ENCODE assay signal across 24 mouse cellular contexts in the genomic region with DNA sequence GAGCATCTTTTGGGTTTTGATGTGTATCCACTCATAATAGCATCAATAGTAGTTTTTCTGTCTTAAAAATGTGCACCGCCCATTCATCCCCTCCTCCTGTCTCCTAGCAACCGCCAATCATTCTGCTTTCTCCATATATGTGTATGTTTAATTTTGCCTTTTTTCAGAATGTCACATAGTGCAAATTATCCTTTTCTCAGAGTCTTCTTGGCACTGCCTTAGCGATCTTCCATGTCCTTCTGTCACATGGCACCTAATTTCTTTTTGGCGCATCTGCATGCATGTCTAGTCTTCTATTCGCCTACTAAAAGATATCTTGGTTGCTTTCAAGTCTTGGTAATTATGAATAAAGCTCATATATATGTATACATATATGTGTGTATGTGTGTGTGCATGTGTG.
DNase-seq lines count a peak whose midpoint lies in the region; ATAC-seq and TF ChIP-seq lines count a peak whose summit lies in the region.
"Had no signal": no experiment of that assay in that cellular context is flagged by ENCODE, and none has a peak within 500 bp of the region (broad histone marks: within the 10 kb centered on the region; RNA-seq: fewer than 3 reads in every experiment).

No protein-coding gene starts in this region.

- no peaks in the 10 kb centered on the region for H3K4me1 ChIP-seq in forebrain, embryonic 14.5 days (ENCODE audit: control insufficient read depth, insufficient read depth, low read length)
- no peaks in the 10 kb centered on the region for H3K4me1 ChIP-seq in forebrain, embryonic 12.5 days
- H3K4me1 ChIP-seq in forebrain, embryonic 15.5 days: peaks cover 18% of the 10 kb centered on the region
- no peaks in the 10 kb centered on the region for H3K4me1 ChIP-seq in forebrain, postnatal 0 days (ENCODE audit: insufficient read depth)
- peaks cover 14% of the 10 kb centered on the region; the same call in 1 of the 2 replicates for H3K4me1 ChIP-seq in forebrain, embryonic 16.5 days (replicated peaks; ENCODE audit: control insufficient read depth, insufficient read depth, low read length)
- peaks cover 2% of the 10 kb centered on the region; the same call in 1 of the 2 replicates for H3K4me1 ChIP-seq in forebrain, embryonic 13.5 days

- no peaks in the 10 kb centered on the region for H3K9me3 ChIP-seq in forebrain, embryonic 14.5 days (replicated peaks; ENCODE audit: control insufficient read depth, low read length)
- H3K9me3 ChIP-seq in forebrain, embryonic 12.5 days: no peaks in the 10 kb centered on the region
- H3K9me3 ChIP-seq in forebrain, embryonic 15.5 days: no peaks in the 10 kb centered on the region
- no peaks in the 10 kb centered on the region for H3K9me3 ChIP-seq in forebrain, postnatal 0 days (ENCODE audit: low read length)
- no peaks in the 10 kb centered on the region for H3K9me3 ChIP-seq in forebrain, embryonic 16.5 days (ENCODE audit: control insufficient read depth, low read length)
- no peaks in the 10 kb centered on the region for H3K9me3 ChIP-seq in forebrain, embryonic 13.5 days (replicated peaks)
- H3K9me3 ChIP-seq: G1E had no signal

- TF ChIP-seq CTCF in forebrain, postnatal 0 days (IDR thresholded peaks at IDR 0.05; ENCODE audit: low read depth): no peak
- TF ChIP-seq CTCF in brain, embryonic 14.5 days (IDR thresholded peaks at IDR 0.05; ENCODE audit: borderline replicate concordance, extremely low read depth, insufficient read depth, insufficient read length): no peak

- DNase-seq in forebrain, embryonic 14.5 days (ENCODE audit: low spot score): peak; percentile 53
- no peak for DNase-seq in forebrain, postnatal 0 days
- peak; percentile 67 for DNase-seq in brain, embryonic 14.5 days (ENCODE audit: low read depth)
- DNase-seq in c-Kit-positive CD71-positive TER-119-positive erythroid progenitor cells, embryonic 14.5 days (ENCODE audit: low spot score): no peak
- DNase-seq: adrenal gland, adult 2 months; adrenal gland, adult 8-10 months; adrenal gland, postnatal 10 days; adrenal gland, postnatal 14 days; adrenal gland, postnatal 25 days; adrenal gland, postnatal 36 days; B cell, adult 2 months; cerebellum, adult 11 months; cerebellum, adult 11-12 months; cerebellum, adult 18-20 months; cerebellum, adult 2 months had no signal

- no peak for ATAC-seq in forebrain, embryonic 14.5 days
- ATAC-seq in forebrain, embryonic 12.5 days (ENCODE audit: low FRiP score): no peak
- ATAC-seq in forebrain, embryonic 15.5 days (replicated peaks): 0 out of 2 replicates have a peak, but pooled peaks have one; percentile 14
- no peak for ATAC-seq in forebrain, postnatal 0 days
- ATAC-seq in forebrain, embryonic 16.5 days: no peak
- no peak; the same call in 1 of the 2 replicates for ATAC-seq in forebrain, embryonic 13.5 days
- ATAC-seq: activated CD4-positive, CD25-positive, alpha-beta regulatory T cell, adult 4 months; CD4-positive, CD25-positive, alpha-beta regulatory T cell, adult 4 months; Patski had no signal

- no peak overlapping the region for H3K9ac ChIP-seq in forebrain, embryonic 14.5 days (ENCODE audit: low read length)
- no peak overlapping the region for H3K9ac ChIP-seq in forebrain, embryonic 12.5 days
- H3K9ac ChIP-seq in forebrain, embryonic 15.5 days (replicated peaks): no peak overlapping the region
- H3K9ac ChIP-seq in forebrain, postnatal 0 days: no peak overlapping the region
- no peak overlapping the region for H3K9ac ChIP-seq in forebrain, embryonic 16.5 days (replicated peaks; ENCODE audit: low read depth, low read length)
- H3K9ac ChIP-seq in forebrain, embryonic 13.5 days: no peak overlapping the region

- 86% methylated on average over 5 of the region's 5 CpGs for WGBS in forebrain, embryonic 14.5 days
- 96% methylated on average over 5 of the region's 5 CpGs for WGBS in forebrain, embryonic 12.5 days
- 80% methylated on average over 5 of the region's 5 CpGs for WGBS in forebrain, embryonic 15.5 days
- 79% methylated on average over 5 of the region's 5 CpGs for WGBS in forebrain, postnatal 0 days
- WGBS in forebrain, embryonic 16.5 days: 85% methylated on average over 5 of the region's 5 CpGs
- 93% methylated on average over 5 of the region's 5 CpGs for WGBS in forebrain, embryonic 13.5 days

- no peaks in the 10 kb centered on the region for H3K36me3 ChIP-seq in forebrain, embryonic 14.5 days (ENCODE audit: control insufficient read depth, insufficient read depth, low read length)
- no peaks in the 10 kb centered on the region for H3K36me3 ChIP-seq in forebrain, embryonic 12.5 days (replicated peaks)
- H3K36me3 ChIP-seq in forebrain, embryonic 15.5 days: no peaks in the 10 kb centered on the region
- H3K36me3 ChIP-seq in forebrain, postnatal 0 days (ENCODE audit: insufficient read depth): no peaks in the 10 kb centered on the region
- H3K36me3 ChIP-seq in forebrain, embryonic 16.5 days (ENCODE audit: control insufficient read depth, insufficient read depth): no peaks in the 10 kb centered on the region
- no peaks in the 10 kb centered on the region for H3K36me3 ChIP-seq in forebrain, embryonic 13.5 days (ENCODE audit: poor library complexity, severe bottlenecking)
- H3K36me3 ChIP-seq: G1E had no signal

- no peak overlapping the region for H3K27ac ChIP-seq in forebrain, embryonic 14.5 days (ENCODE audit: low read depth, low read length)
- no peak overlapping the region for H3K27ac ChIP-seq in forebrain, embryonic 12.5 days
- H3K27ac ChIP-seq in forebrain, embryonic 15.5 days (replicated peaks): peak overlapping the region; percentile 35; the same call in 1 of the 2 replicates
- no peak overlapping the region for H3K27ac ChIP-seq in forebrain, postnatal 0 days (ENCODE audit: low read depth, low read length)
- H3K27ac ChIP-seq in forebrain, embryonic 16.5 days (ENCODE audit: low read length): peak overlapping the region; percentile 24
- no peak overlapping the region for H3K27ac ChIP-seq in forebrain, embryonic 13.5 days

- H3K4me2 ChIP-seq in forebrain, embryonic 14.5 days (ENCODE audit: low read length): no peak overlapping the region
- no peak overlapping the region for H3K4me2 ChIP-seq in forebrain, embryonic 12.5 days
- no peak overlapping the region for H3K4me2 ChIP-seq in forebrain, embryonic 15.5 days (replicated peaks)
- H3K4me2 ChIP-seq in forebrain, postnatal 0 days (ENCODE audit: low read depth): no peak overlapping the region
- no peak overlapping the region for H3K4me2 ChIP-seq in forebrain, embryonic 16.5 days (ENCODE audit: low read length)
- no peak overlapping the region for H3K4me2 ChIP-seq in forebrain, embryonic 13.5 days

- H3K4me3 ChIP-seq in forebrain, embryonic 14.5 days (ENCODE audit: low read depth, low read length): no peak overlapping the region
- no peak overlapping the region for H3K4me3 ChIP-seq in forebrain, embryonic 12.5 days (replicated peaks)
- H3K4me3 ChIP-seq in forebrain, embryonic 15.5 days: no peak overlapping the region
- no peak overlapping the region for H3K4me3 ChIP-seq in forebrain, postnatal 0 days (ENCODE audit: low read depth, low read length)
- H3K4me3 ChIP-seq in forebrain, embryonic 16.5 days (replicated peaks; ENCODE audit: low read length): no peak overlapping the region
- no peak overlapping the region for H3K4me3 ChIP-seq in forebrain, embryonic 13.5 days

- H3K27me3 ChIP-seq in forebrain, embryonic 14.5 days (replicated peaks; ENCODE audit: control insufficient read depth, insufficient read depth, low read length): no peaks in the 10 kb centered on the region
- H3K27me3 ChIP-seq in forebrain, embryonic 12.5 days: no peaks in the 10 kb centered on the region
- H3K27me3 ChIP-seq in forebrain, embryonic 15.5 days: no peaks in the 10 kb centered on the region
- no peaks in the 10 kb centered on the region for H3K27me3 ChIP-seq in forebrain, postnatal 0 days (ENCODE audit: insufficient read depth, low read length)
- H3K27me3 ChIP-seq in forebrain, embryonic 16.5 days (replicated peaks; ENCODE audit: control insufficient read depth, insufficient read depth, low read length): no peaks in the 10 kb centered on the region
- H3K27me3 ChIP-seq in forebrain, embryonic 13.5 days: no peaks in the 10 kb centered on the region
- H3K27me3 ChIP-seq: CH12.LX had no signal

- TF ChIP-seq POLR2A in brain, embryonic 14.5 days (IDR thresholded peaks at IDR 0.05; ENCODE audit: borderline replicate concordance, extremely low read depth, insufficient read depth, insufficient read length, poor library complexity, severe bottlenecking): no peak

Comparison
In these comparisons a context has a peak if more than half of its experiments do, and no peak if none do; other contexts are left out.
1. DNase-seq: peak in forebrain, embryonic 14.5 days (single experiment) and brain, embryonic 14.5 days (single experiment); none in forebrain, postnatal 0 days (single experiment) and c-Kit-positive CD71-positive TER-119-positive erythroid progenitor cells, embryonic 14.5 days (single experiment).
2. H3K27ac ChIP-seq: peak in forebrain, embryonic 15.5 days (single experiment) and forebrain, embryonic 16.5 days (single experiment); none in forebrain, embryonic 14.5 days (single experiment), forebrain, embryonic 12.5 days (single experiment), forebrain, postnatal 0 days (single experiment) and forebrain, embryonic 13.5 days (single experiment).